Mouse (Mus musculus): ENCODE data around the gene Nup107.

The Nup107 gene

GRCm38 (mm10) chr10:117792141-117793091 is at the start of gene Nup107:
TSS of gene Nup107 (minus strand) at chr10:117792705.
- peak; percentile 99 for DNase-seq (ENCODE audit: low read depth, low spot score)

GRCm38 (mm10) chr10:117841765-117842164 is 49.3 kb upstream of the Nup107 start:
- DNase-seq (ENCODE audit: low read depth, low spot score) = no peak

- DNase-seq (ENCODE audit: low read depth, low spot score) = peak; percentile 42
These were observed 48.0 kb upstream of the Nup107 start for GRCm38 (mm10) chr10:117840431-117840995.

GRCm38 (mm10) chr10:117839737-117840136 is 47.2 kb upstream of the Nup107 start:
- DNase-seq (ENCODE audit: low read depth, low spot score) = peak; percentile 43

- peak; percentile 56 for DNase-seq (ENCODE audit: low read depth, low spot score)
These were observed 46.4 kb upstream of the Nup107 start for GRCm38 (mm10) chr10:117838924-117839323.

- peak; percentile 64 for DNase-seq (ENCODE audit: low read depth, low spot score)
These were observed 43.8 kb upstream of the Nup107 start for GRCm38 (mm10) chr10:117836354-117836753.

GRCm38 (mm10) chr10:117835453-117835852 is 42.9 kb upstream of the Nup107 start:
- no peak for DNase-seq (ENCODE audit: low read depth, low spot score)

- DNase-seq (ENCODE audit: low read depth, low spot score) = no peak
These were observed 38.3 kb upstream of the Nup107 start for GRCm38 (mm10) chr10:117830797-117831196.

GRCm38 (mm10) chr10:117829472-117830155 is 37.1 kb upstream of the Nup107 start:
- DNase-seq (ENCODE audit: low read depth, low spot score) = peak; percentile 74

- no peak for DNase-seq (ENCODE audit: low read depth, low spot score)
These were observed 36.5 kb upstream of the Nup107 start for GRCm38 (mm10) chr10:117829022-117829421.

GRCm38 (mm10) chr10:117828536-117828935 is 36.0 kb upstream of the Nup107 start:
- DNase-seq (ENCODE audit: low read depth, low spot score) = no peak

GRCm38 (mm10) chr10:117824647-117825046 is 32.1 kb upstream of the Nup107 start:
- no peak for DNase-seq (ENCODE audit: low read depth, low spot score)

GRCm38 (mm10) chr10:117824139-117824538 is 31.6 kb upstream of the Nup107 start:
- no peak for DNase-seq (ENCODE audit: low read depth, low spot score)

- DNase-seq (ENCODE audit: low read depth, low spot score) = no peak
These were observed 30.8 kb upstream of the Nup107 start for GRCm38 (mm10) chr10:117823321-117823720.

GRCm38 (mm10) chr10:117818600-117818999 is 26.1 kb upstream of the Nup107 start:
- no peak for DNase-seq (ENCODE audit: low read depth, low spot score)

- no peak for DNase-seq (ENCODE audit: low read depth, low spot score)
These were observed 24.2 kb upstream of the Nup107 start for GRCm38 (mm10) chr10:117816721-117817120.

- no peak for DNase-seq (ENCODE audit: low read depth, low spot score)
These were observed 20.0 kb upstream of the Nup107 start for GRCm38 (mm10) chr10:117812501-117812900.

GRCm38 (mm10) chr10:117811555-117811954 is 19.1 kb upstream of the Nup107 start:
- no peak for DNase-seq (ENCODE audit: low read depth, low spot score)

GRCm38 (mm10) chr10:117810506-117810905 is 18.0 kb upstream of the Nup107 start:
- DNase-seq (ENCODE audit: low read depth, low spot score) = no peak

GRCm38 (mm10) chr10:117808068-117808467 is 15.6 kb upstream of the Nup107 start:
- peak; percentile 78 for DNase-seq (ENCODE audit: low read depth, low spot score)

- no peak for DNase-seq (ENCODE audit: low read depth, low spot score)
These were observed 13.4 kb upstream of the Nup107 start for GRCm38 (mm10) chr10:117805919-117806318.
